Mouse (Mus musculus): Measurements from ENCODE around the gene Galnt6.

DNA sequence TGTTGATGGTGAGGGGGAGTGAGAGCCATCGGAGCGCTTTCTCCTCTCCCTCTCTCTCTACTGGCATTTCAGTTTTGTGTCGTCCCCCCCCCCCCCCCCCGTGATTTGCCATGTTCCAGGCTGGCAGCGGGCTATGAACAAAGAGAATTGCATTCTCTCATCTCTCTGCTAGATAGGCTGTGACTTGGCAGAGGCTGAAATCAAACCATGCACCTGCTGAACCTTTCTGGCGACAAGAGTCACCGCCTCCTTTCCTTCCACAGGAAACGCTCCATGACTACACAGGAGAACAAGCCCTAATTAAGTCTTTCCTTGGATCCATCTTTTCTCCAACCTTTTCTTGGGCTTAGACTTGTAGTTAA lies 26.3 kb upstream of the Galnt6 start:
- TF ChIP-seq CTCF (IDR thresholded peaks at IDR 0.05; ENCODE audit: control insufficient read depth, insufficient read depth, insufficient read length) (no peak), CEBPB (IDR thresholded peaks at IDR 0.05; ENCODE audit: low read depth) (no peak), USF1 (IDR thresholded peaks at IDR 0.05; ENCODE audit: low read depth) (no peak), MAX (IDR thresholded peaks at IDR 0.05) (no peak)

Measured in C2C12 (cell line).